Mouse (Mus musculus) megakaryocyte, adult 5-6 weeks (primary cell): ENCODE data around the gene Nudt21. TPM values are rescaled to one million over a fixed set of nuclear protein-coding genes. Genes with fewer than 3 reads are reported as not detected.

ENCODE experiments used
- total RNA-seq, 2 experiments: library from RNA; stranded (forward) in 1 of 2; stranded (reverse) in 1 of 2; fragments of 153-499, 151-499 nt in 1 of 2; fragments of 221-1000, 200-1000 nt in 1 of 2; gene quantifications; 2 replicates each; pipeline versions ENCODE4 v1.2.3 to v1.2.4; 2015 to 2017

Nudt21 gene
- total RNA-seq, 2 experiments from 2014 or later, result 57.2 to 83.1 TPM

Other genes starting within 250 kb of the Nudt21 start
- 0.41 TPM in 1 of 2 replicates, not detected in the other for gene Gnao1, start 227.1 kb downstream of the Nudt21 start, total RNA-seq (2015)
- gene Gnao1, start 227.1 kb downstream of the Nudt21 start, total RNA-seq (2017), result not detected in 2 replicates
- 35.5 and 37.5 TPM in 2 replicates for gene Amfr, start 24.2 kb downstream of the Nudt21 start, total RNA-seq (2015)
- gene Amfr, start 24.2 kb downstream of the Nudt21 start, total RNA-seq (2017), result 83.7 and 97.7 TPM in 2 replicates
- gene Ogfod1, start 167 bp upstream of the Nudt21 start, total RNA-seq (2015), result 10.2 and 12.3 TPM in 2 replicates
- gene Ogfod1, start 167 bp upstream of the Nudt21 start, total RNA-seq (2017), result 9.0 and 9.1 TPM in 2 replicates
- gene Bbs2, start 61.9 kb upstream of the Nudt21 start, total RNA-seq (2015), result 7.3 and 8.7 TPM in 2 replicates
- gene Bbs2, start 61.9 kb upstream of the Nudt21 start, total RNA-seq (2017), result 4.2 and 5.0 TPM in 2 replicates
- not detected in 2 replicates for gene Mt4, start 100.2 kb upstream of the Nudt21 start, total RNA-seq (2015)
- gene Mt4, start 100.2 kb upstream of the Nudt21 start, total RNA-seq (2017), result not detected in 2 replicates
- gene Mt3, start 115.6 kb upstream of the Nudt21 start, total RNA-seq (2015), result not detected in 2 replicates
- not detected in 2 replicates for gene Mt3, start 115.6 kb upstream of the Nudt21 start, total RNA-seq (2017)
- 0.76 and 2.8 TPM in 2 replicates for gene Mt2, start 135.6 kb upstream of the Nudt21 start, total RNA-seq (2015)
- gene Mt2, start 135.6 kb upstream of the Nudt21 start, total RNA-seq (2017), result 2.0 and 4.2 TPM in 2 replicates
- 18.6 and 24.3 TPM in 2 replicates for gene Mt1, start 142.1 kb upstream of the Nudt21 start, total RNA-seq (2015)
- gene Mt1, start 142.1 kb upstream of the Nudt21 start, total RNA-seq (2017), result 32.5 and 48.1 TPM in 2 replicates
- gene Nup93, start 177.5 kb upstream of the Nudt21 start, total RNA-seq (2015), result 15.8 and 17.7 TPM in 2 replicates
- 22.9 and 24.1 TPM in 2 replicates for gene Nup93, start 177.5 kb upstream of the Nudt21 start, total RNA-seq (2017)